Mouse (Mus musculus): ENCODE results near the gene Olfr1218. TPM values are rescaled to one million over a fixed set of nuclear protein-coding genes. Genes with fewer than 3 reads are reported as not detected.
"Not testable (repeated sequence)": the region's sequence is repeated elsewhere in the genome, so short reads cannot be mapped to it uniquely, and the experiment has no call there.

The Olfr1218 gene
- not detected for total RNA-seq (2021)
- long read RNA-seq, experiment 1 = 0 reads
- long read RNA-seq, experiment 2 = 0 reads

GRCm38 (mm10) chr2:89061087-89061486 lies at the start of gene Olfr1218:
Olfr1218 (minus strand) TSS chr2:89061187.
- no peak for DNase-seq (ENCODE audit: low spot score in 2 of 2)

GRCm38 (mm10) chr2:89106735-89107134 lies 45.7 kb upstream of the Olfr1218 start, which contains the start of gene Olfr1220:
Olfr1220 (minus strand) TSS chr2:89106835.
- no peak for DNase-seq (ENCODE audit: low spot score in 2 of 2)

- DNase-seq (ENCODE audit: low spot score in 2 of 2) = no peak
These were observed 44.7 kb upstream of the Olfr1218 start for GRCm38 (mm10) chr2:89105651-89106050.

- DNase-seq (ENCODE audit: low spot score in 2 of 2) = no peak
These were observed 32.9 kb upstream of the Olfr1218 start for GRCm38 (mm10) chr2:89093848-89094247.

GRCm38 (mm10) chr2:89083413-89083812 lies 22.4 kb upstream of the Olfr1218 start, which contains the start of gene Olfr1219:
Olfr1219 (minus strand) TSS chr2:89083513.
- DNase-seq (ENCODE audit: low spot score in 2 of 2) = no peak

GRCm38 (mm10) chr2:89081487-89081886 lies 20.5 kb upstream of the Olfr1218 start:
- no peak for DNase-seq (ENCODE audit: low spot score in 2 of 2)

- DNase-seq (ENCODE audit: low spot score in 2 of 2) = no peak
These were observed 29.0 kb downstream of the Olfr1218 start, which contains the start of gene Olfr1217 for GRCm38 (mm10) chr2:89031965-89032364. Olfr1217 (minus strand) TSS chr2:89032065.

- DNase-seq (ENCODE audit: low spot score in 2 of 2) = not testable (repeated sequence)
These were observed 39.6 kb downstream of the Olfr1218 start for GRCm38 (mm10) chr2:89021436-89021835.

- no peak for DNase-seq (ENCODE audit: low spot score in 2 of 2)
These were observed 42.7 kb downstream of the Olfr1218 start, which contains the start of gene Olfr1216 for GRCm38 (mm10) chr2:89018240-89018639. Olfr1216 (minus strand) TSS chr2:89018340.

GRCm38 (mm10) chr2:89006873-89007272 lies 54.1 kb downstream of the Olfr1218 start, which contains the start of gene Olfr1215:
Olfr1215 (minus strand) TSS chr2:89006973.
- no peak for DNase-seq (ENCODE audit: low spot score in 2 of 2)

Other genes with a start within 250 kb of the Olfr1218 start
- not detected for gene Olfr1202, start 246.7 kb downstream of the Olfr1218 start, total RNA-seq (2021)
- gene Olfr1205, start 231.4 kb downstream of the Olfr1218 start, total RNA-seq (2021) = not detected
- gene Olfr1204, start 211.9 kb downstream of the Olfr1218 start, total RNA-seq (2021) = not detected
- gene Olfr1206, start 198.0 kb downstream of the Olfr1218 start, total RNA-seq (2021) = not detected
- gene Olfr1208, start 158.9 kb downstream of the Olfr1218 start, total RNA-seq (2021) = not detected
- gene Olfr1209, start 146.0 kb downstream of the Olfr1218 start, total RNA-seq (2021) = not detected
- not detected for gene Olfr1211, start 123.1 kb downstream of the Olfr1218 start, total RNA-seq (2021)
- gene Olfr1212, start 107.2 kb downstream of the Olfr1218 start, total RNA-seq (2021) = not detected
- not detected for gene Gm13762, start 80.9 kb downstream of the Olfr1218 start, total RNA-seq (2021)
- not detected for gene Olfr1214, start 68.5 kb downstream of the Olfr1218 start, total RNA-seq (2021)
- gene Olfr1215, start 54.2 kb downstream of the Olfr1218 start, total RNA-seq (2021) = not detected
- gene Olfr1216, start 42.8 kb downstream of the Olfr1218 start, total RNA-seq (2021) = not detected
- gene Olfr1217, start 29.1 kb downstream of the Olfr1218 start, total RNA-seq (2021) = not detected
- gene Olfr1219, start 22.3 kb upstream of the Olfr1218 start, total RNA-seq (2021) = not detected
- not detected for gene Olfr1220, start 45.6 kb upstream of the Olfr1218 start, total RNA-seq (2021)
- not detected for gene Olfr1221, start 56.1 kb upstream of the Olfr1218 start, total RNA-seq (2021)
- not detected for gene Olfr1222, start 71.9 kb upstream of the Olfr1218 start, total RNA-seq (2021)
- gene Olfr1223, start 90.4 kb upstream of the Olfr1218 start, total RNA-seq (2021) = not detected
- not detected for gene Olfr1224-ps1, start 102.9 kb upstream of the Olfr1218 start, total RNA-seq (2021)
- gene Olfr1225, start 113.5 kb upstream of the Olfr1218 start, total RNA-seq (2021) = not detected
- not detected for gene Olfr1226, start 138.9 kb upstream of the Olfr1218 start, total RNA-seq (2021)
- not detected for gene Olfr1228, start 192.9 kb upstream of the Olfr1218 start, total RNA-seq (2021)
- not detected for gene Olfr1229, start 226.8 kb upstream of the Olfr1218 start, total RNA-seq (2021)
- gene Olfr1230, start 236.1 kb upstream of the Olfr1218 start, total RNA-seq (2021) = not detected
- not detected for gene Olfr1231, start 245.9 kb upstream of the Olfr1218 start, total RNA-seq (2021)